Mouse (Mus musculus) forebrain, embryonic 14.5 days (tissue): ENCODE measurements around the gene Olfr898. TPM values are rescaled to one million over a fixed set of nuclear protein-coding genes. Genes with fewer than 3 reads are reported as not detected.

Source experiments
- ATAC-seq: fragments of 200-750 bp; cut with Nextera tagmentation; 2 replicates; pipeline ENCODE4 v1.8.0; 2017; ENCODE audit warnings: mild to moderate bottlenecking, moderate library complexity
- DNase-seq: peaks from one replicate; pipeline ENCODE4 v3.0.0-alpha.2; 2015; ENCODE audit warnings: low spot score
- H3K27ac ChIP-seq: fragments of 300-500 bp; sonication (generic); 2 replicates; pipeline ENCODE4 v1.5.1; 2014; ENCODE audit warnings: low read depth, mild to moderate bottlenecking, control low read depth, low read length, moderate library complexity
- H3K27me3 ChIP-seq: fragments of 300-500 bp; sonication (generic); replicated peaks from 2 replicates; pipeline ENCODE4 v1.6.1; 2014; ENCODE audit warnings: low read length, control low read depth, mixed read lengths; ENCODE audit not compliant: control insufficient read depth, insufficient read depth
- H3K36me3 ChIP-seq: fragments of 300-500 bp; sonication (generic); 2 replicates; pipeline ENCODE4 v1.6.1; 2014; ENCODE audit warnings: low read length, control low read depth; ENCODE audit not compliant: control insufficient read depth, insufficient read depth
- H3K4me1 ChIP-seq: fragments of 300-500 bp; sonication (generic); 2 replicates; pipeline ENCODE4 v1.6.1; 2014; ENCODE audit warnings: antibody characterized with exemption, low read length, control low read depth; ENCODE audit not compliant: control insufficient read depth, insufficient read depth
- H3K4me2 ChIP-seq: fragments of 300-500 bp; sonication (generic); 2 replicates; pipeline ENCODE4 v1.6.1; 2014; ENCODE audit warnings: mild to moderate bottlenecking, control low read depth, low read length
- H3K4me3 ChIP-seq: fragments of 300-500 bp; sonication (generic); 2 replicates; pipeline ENCODE4 v1.5.1; 2014; ENCODE audit warnings: low read depth, low read length, control low read depth
- H3K9ac ChIP-seq: fragments of 300-500 bp; sonication (generic); 2 replicates; pipeline ENCODE4 v1.6.1; 2014; ENCODE audit warnings: mild to moderate bottlenecking, low read length, control low read depth, moderate library complexity
- H3K9me3 ChIP-seq: fragments of 300-500 bp; sonication (generic); replicated peaks from 2 replicates; pipeline ENCODE4 v1.6.1; 2016; ENCODE audit warnings: low read length, control low read depth, mixed read lengths; ENCODE audit not compliant: control insufficient read depth
- WGBS: fragments of 180-500 bp; shearing (Covaris S2); extraction: QIAGEN DNeasy Blood & Tissue Kit; methylation state at CpG from one replicate; pipeline ENCODE4 v1.1.7; 2014; 5-methylcytosine and 5-hydroxymethylcytosine counted together
- polyA plus RNA-seq: library from polyadenylated mRNA; unstranded; fragments of >200 nt; fragmentation: Nextera tagmentation; extraction: Ambion mirVana; gene quantifications from 2 replicates; pipeline ENCODE4 v1.2.1, GENCODE M21; 2014

Gene Olfr898
- not detected in 2 replicates for polyA plus RNA-seq

DNA sequence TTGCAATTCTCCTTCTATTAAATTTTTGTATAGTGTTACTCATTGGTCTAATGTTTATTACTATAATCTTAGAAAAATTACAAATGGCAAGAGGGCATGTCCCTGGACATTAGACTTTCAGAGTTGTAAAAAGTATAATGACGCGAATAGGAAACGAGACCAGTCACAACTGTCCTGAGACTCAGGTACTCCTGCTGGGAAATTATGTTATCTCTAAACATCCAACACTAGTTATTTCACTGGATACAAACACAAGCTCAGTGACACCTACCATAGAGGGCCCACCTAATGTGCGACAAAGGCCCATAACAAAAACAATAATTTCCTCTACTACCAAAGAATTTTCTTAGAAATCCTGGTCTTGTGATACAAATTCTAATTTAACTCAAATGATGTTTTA lies at the start of gene Olfr898:
Gene Olfr898, plus strand, starts transcription at position 301 of the 400 bp plus-strand sequence.
- Histone ChIP-seq H3K4me3 (no peak within 1 kb of the TSS), H3K9me3 (no peaks in the 10 kb centered on the region), H3K27me3 (no peaks in the 10 kb centered on the region), H3K27ac (no peak within 1 kb of the TSS), H3K4me1 (no peaks in the 10 kb centered on the region), H3K4me2 (no peak within 1 kb of the TSS), H3K36me3 (no peaks in the 10 kb centered on the region), H3K9ac (no peak within 1 kb of the TSS)
- DNase-seq (no peak), ATAC-seq (no peak)
- WGBS: 94% methylated on average over 4 of the region's 4 CpGs

DNA sequence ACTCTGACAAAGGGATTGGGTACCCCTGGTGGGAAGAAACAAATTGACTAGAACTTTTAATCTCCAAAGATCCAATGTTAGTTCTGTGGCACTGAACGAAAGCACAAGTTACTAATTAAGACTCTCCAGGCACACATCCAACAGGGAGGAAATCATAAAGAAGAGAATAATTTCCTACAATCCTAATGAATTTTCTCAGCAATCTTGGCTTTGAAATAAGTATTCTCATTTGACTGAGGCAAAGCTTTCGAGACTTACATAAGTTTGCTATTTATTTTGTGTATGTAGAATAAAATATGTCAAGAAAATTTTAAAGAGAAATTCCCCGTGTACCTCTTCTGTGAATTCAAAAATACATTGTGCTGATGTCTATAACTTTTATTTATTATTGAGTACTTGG lies 19.5 kb upstream of the Olfr898 start, which contains the start of gene Olfr25:
Gene Olfr25, plus strand, starts transcription at position 301 of the 400 bp plus-strand sequence.
- Histone ChIP-seq H3K9me3 (no peaks in the 10 kb centered on the region), H3K4me3 (no peak within 1 kb of the TSS), H3K4me2 (no peak within 1 kb of the TSS), H3K27me3 (no peaks in the 10 kb centered on the region), H3K27ac (no peak within 1 kb of the TSS), H3K36me3 (no peaks in the 10 kb centered on the region), H3K4me1 (no peaks in the 10 kb centered on the region), H3K9ac (no peak within 1 kb of the TSS)
- 70% methylated on average over 3 of the region's 3 CpGs for WGBS
- no peak for DNase-seq
- ATAC-seq: no peak

DNA sequence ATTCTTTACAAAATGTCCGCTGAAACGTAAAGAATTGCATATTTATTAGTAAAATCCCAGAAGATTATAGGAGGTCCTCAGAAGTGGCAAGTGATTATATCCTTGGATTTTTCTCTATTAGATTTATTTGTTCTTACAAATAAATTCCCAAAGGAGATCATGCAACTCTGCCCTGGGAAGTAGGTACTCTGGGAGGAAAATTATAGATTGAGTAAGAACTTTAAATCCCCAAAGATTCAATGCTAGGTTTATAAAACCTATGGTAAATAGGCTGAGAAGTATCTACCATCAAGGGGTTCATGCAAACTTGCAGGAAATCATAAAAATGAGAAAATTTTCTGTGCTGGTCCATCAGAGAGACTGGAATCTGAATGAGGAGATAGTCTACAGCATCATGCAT lies 18.4 kb downstream of the Olfr898 start, which contains the start of gene Olfr250:
Gene Olfr250, plus strand, starts transcription at position 301 of the 400 bp plus-strand sequence.
- Histone ChIP-seq H3K4me2 (no peak within 1 kb of the TSS), H3K9ac (no peak within 1 kb of the TSS), H3K4me3 (no peak within 1 kb of the TSS), H3K27me3 (no peaks in the 10 kb centered on the region), H3K27ac (no peak within 1 kb of the TSS), H3K36me3 (no peaks in the 10 kb centered on the region), H3K9me3 (no peaks in the 10 kb centered on the region), H3K4me1 (no peaks in the 10 kb centered on the region)
- ATAC-seq (no peak), DNase-seq (no peak)
- whole genome bisulfite sequencing: 90% methylated on average over 2 of the region's 2 CpGs

DNA sequence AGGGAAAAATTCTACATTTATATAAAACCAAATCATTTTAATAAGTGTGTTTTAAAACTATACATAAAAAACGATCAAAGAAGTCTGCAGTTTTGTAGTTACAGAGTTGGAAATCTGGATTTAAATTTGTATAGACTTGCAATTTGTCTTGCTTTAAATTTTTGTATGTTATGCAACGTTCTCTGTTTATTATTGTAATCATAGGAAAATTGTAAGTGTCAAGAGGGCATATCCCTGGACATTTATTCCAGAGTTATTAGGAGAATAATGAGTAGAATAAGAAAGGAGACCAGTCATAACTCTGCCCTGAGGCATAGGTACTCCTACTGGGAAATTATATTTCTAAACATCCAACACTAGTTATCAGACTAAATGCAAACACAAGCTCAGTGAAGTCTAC lies 28.6 kb downstream of the Olfr898 start, which contains the start of gene Olfr251:
Gene Olfr251, plus strand, starts transcription at position 301 of the 400 bp plus-strand sequence.
- DNase-seq (no peak), ATAC-seq (no peak)
- H3K27me3 ChIP-seq: no peaks in the 10 kb centered on the region
- no peak within 1 kb of the TSS for H3K27ac ChIP-seq
- H3K4me2 ChIP-seq: no peak within 1 kb of the TSS
- no peaks in the 10 kb centered on the region for H3K36me3 ChIP-seq
- H3K4me3 ChIP-seq: no peak within 1 kb of the TSS
- no peaks in the 10 kb centered on the region for H3K9me3 ChIP-seq
- H3K9ac ChIP-seq: no peak within 1 kb of the TSS
- no peaks in the 10 kb centered on the region for H3K4me1 ChIP-seq
- WGBS: 73% methylated on average over 2 of the region's 2 CpGs

DNA sequence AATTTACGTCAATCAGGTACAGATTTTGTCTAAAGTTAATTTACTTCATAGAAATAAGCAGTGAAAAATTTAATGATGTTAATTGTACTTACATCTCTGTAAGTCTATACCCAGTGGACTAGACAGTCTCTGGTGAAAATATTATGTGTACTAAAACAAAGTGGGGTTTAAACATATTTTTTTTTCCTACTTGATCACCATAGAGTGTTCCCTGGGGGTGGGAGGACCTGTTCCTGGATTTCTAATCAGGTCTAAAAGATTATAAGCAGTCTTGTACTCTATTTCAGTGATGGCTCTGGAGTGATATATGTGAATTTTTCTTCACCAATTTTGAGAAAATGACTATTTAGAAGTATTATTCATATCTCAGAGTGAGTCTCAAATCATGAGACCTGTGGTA lies 53.2 kb downstream of the Olfr898 start, which contains the start of gene Olfr147:
Gene Olfr147, plus strand, starts transcription at position 301 of the 400 bp plus-strand sequence.
- H3K4me1 ChIP-seq: no peaks in the 10 kb centered on the region
- WGBS: 89% methylated on average over 1 of the region's 1 CpGs
- no peak within 1 kb of the TSS for H3K4me3 ChIP-seq
- no peak within 1 kb of the TSS for H3K4me2 ChIP-seq
- H3K9ac ChIP-seq: no peak within 1 kb of the TSS
- no peak within 1 kb of the TSS for H3K27ac ChIP-seq
- no peak for ATAC-seq
- H3K27me3 ChIP-seq: no peaks in the 10 kb centered on the region
- no peaks in the 10 kb centered on the region for H3K9me3 ChIP-seq
- no peak for DNase-seq
- H3K36me3 ChIP-seq: no peaks in the 10 kb centered on the region

Other genes starting within 250 kb of the Olfr898 start
- not detected in 2 replicates for gene Olfr888, start 240.3 kb upstream of the Olfr898 start, polyA plus RNA-seq
- 0.04 and 0.06 TPM in 2 replicates for gene Olfr889, start 233.2 kb upstream of the Olfr898 start, polyA plus RNA-seq
- gene Olfr890, start 205.9 kb upstream of the Olfr898 start, polyA plus RNA-seq: not detected in 2 replicates
- gene Olfr891, start 167.6 kb upstream of the Olfr898 start, polyA plus RNA-seq: not detected in 2 replicates
- gene Olfr893, start 140.0 kb upstream of the Olfr898 start, polyA plus RNA-seq: not detected in 2 replicates
- not detected in 2 replicates for gene Olfr894, start 130.4 kb upstream of the Olfr898 start, polyA plus RNA-seq
- gene Olfr143, start 95.6 kb upstream of the Olfr898 start, polyA plus RNA-seq: not detected in 2 replicates
- gene Olfr895, start 80.6 kb upstream of the Olfr898 start, polyA plus RNA-seq: not detected in 2 replicates
- not detected in 2 replicates for gene Olfr896-ps1, start 57.3 kb upstream of the Olfr898 start, polyA plus RNA-seq
- gene Olfr25, start 19.4 kb upstream of the Olfr898 start, polyA plus RNA-seq: not detected in 2 replicates
- not detected in 2 replicates for gene Olfr250, start 18.5 kb downstream of the Olfr898 start, polyA plus RNA-seq
- gene Olfr251, start 28.7 kb downstream of the Olfr898 start, polyA plus RNA-seq: not detected in 2 replicates
- gene Olfr147, start 53.3 kb downstream of the Olfr898 start, polyA plus RNA-seq: not detected in 2 replicates
- gene Olfr901, start 81.0 kb downstream of the Olfr898 start, polyA plus RNA-seq: not detected in 2 replicates
- gene Olfr902, start 99.2 kb downstream of the Olfr898 start, polyA plus RNA-seq: not detected in 2 replicates
- not detected in 2 replicates for gene Olfr904, start 114.7 kb downstream of the Olfr898 start, polyA plus RNA-seq
- not detected in 2 replicates for gene Olfr905, start 122.7 kb downstream of the Olfr898 start, polyA plus RNA-seq
- gene Olfr906, start 138.7 kb downstream of the Olfr898 start, polyA plus RNA-seq: not detected in 2 replicates
- not detected in 2 replicates for gene Olfr907, start 147.4 kb downstream of the Olfr898 start, polyA plus RNA-seq
- not detected in 2 replicates for gene Olfr911-ps1, start 173.2 kb downstream of the Olfr898 start, polyA plus RNA-seq
- not detected in 2 replicates for gene Olfr910, start 189.4 kb downstream of the Olfr898 start, polyA plus RNA-seq
- not detected in 2 replicates for gene Olfr912, start 231.8 kb downstream of the Olfr898 start, polyA plus RNA-seq
- not detected in 2 replicates for gene Olfr913, start 244.3 kb downstream of the Olfr898 start, polyA plus RNA-seq